Mouse (Mus musculus): ENCODE results near the gene Nr5a1. TPM values are rescaled to one million over a fixed set of nuclear protein-coding genes. Genes with fewer than 3 reads are reported as not detected.

Nr5a1 gene
- total and polyA plus RNA-seq, 2 experiments from 2014 or later, result 0.45 to 1.3 TPM

GRCm38 (mm10) chr2:38712769-38713125 lies 1.6 kb downstream of the Nr5a1 start:
- DNase-seq (no peak), ATAC-seq (no peak)
- Histone ChIP-seq H3K27me3 (ENCODE audit: insufficient read depth, low read length) (peaks cover 52% of the 10 kb centered on the region), H3K27ac (ENCODE audit: low read depth, low read length) (no peak overlapping the region), H3K4me3 (ENCODE audit: low read depth, low read length) (no peak overlapping the region), H3K9ac (no peak overlapping the region), H3K36me3 (ENCODE audit: insufficient read depth) (no peaks in the 10 kb centered on the region), H3K4me2 (ENCODE audit: low read depth) (no peak overlapping the region), H3K9me3 (ENCODE audit: low read length) (no peaks in the 10 kb centered on the region), H3K4me1 (ENCODE audit: insufficient read depth) (0 out of 2 replicates have a peak, but pooled peaks cover 3% of the 10 kb centered on the region)
- 23% methylated on average over 11 of the region's 11 CpGs for WGBS
- no peak for TF ChIP-seq CTCF (IDR thresholded peaks at IDR 0.05; ENCODE audit: low read depth)

- H3K4me3 ChIP-seq (ENCODE audit: low read depth, low read length), result peak overlapping the region; percentile 20; the same call in 1 of the 2 replicates
- no peak overlapping the region for H3K9ac ChIP-seq
- H3K4me1 ChIP-seq (ENCODE audit: insufficient read depth), result 0 out of 2 replicates have a peak, but pooled peaks cover 3% of the 10 kb centered on the region
- 6% methylated on average over 56 of the region's 58 CpGs for WGBS
- DNase-seq, result no peak
- H3K36me3 ChIP-seq (ENCODE audit: insufficient read depth), result no peaks in the 10 kb centered on the region
- H3K9me3 ChIP-seq (ENCODE audit: low read length), result no peaks in the 10 kb centered on the region
- H3K4me2 ChIP-seq (ENCODE audit: low read depth), result peak overlapping the region; percentile 36
- peaks cover 58% of the 10 kb centered on the region for H3K27me3 ChIP-seq (ENCODE audit: insufficient read depth, low read length)
- no peak for TF ChIP-seq CTCF (IDR thresholded peaks at IDR 0.05; ENCODE audit: low read depth)
- no peak; the same call in 1 of the 2 replicates for ATAC-seq
- no peak overlapping the region for H3K27ac ChIP-seq (ENCODE audit: low read depth, low read length)
Observed at GRCm38 (mm10) chr2:38712076-38712768, 2.1 kb downstream of the Nr5a1 start.

DNA sequence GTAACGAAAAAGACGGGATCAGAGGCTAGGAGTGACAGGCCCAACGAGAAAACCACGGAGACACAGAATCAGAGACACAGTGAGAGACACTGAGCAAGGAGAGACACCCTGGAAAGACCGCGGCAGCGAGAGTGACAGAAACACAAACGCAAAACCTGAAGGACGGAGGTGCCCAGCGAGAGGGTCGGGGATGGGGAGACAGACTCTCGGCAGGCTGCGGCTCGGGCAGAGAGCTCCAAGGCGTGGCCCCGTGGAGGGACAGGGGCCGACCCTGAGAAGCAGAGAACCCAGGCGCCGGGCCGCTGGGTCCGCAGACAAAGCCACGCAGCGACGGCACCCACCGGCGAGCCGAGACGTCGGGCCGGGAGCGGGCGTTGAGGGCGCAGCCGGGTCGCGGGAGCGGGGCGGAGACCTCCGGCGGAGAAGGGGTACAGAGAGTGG lies 2.9 kb downstream of the Nr5a1 start:
- ATAC-seq, result no peak
- no peak for TF ChIP-seq CTCF (IDR thresholded peaks at IDR 0.05; ENCODE audit: low read depth)
- 0 out of 2 replicates have a peak, but pooled peaks cover 3% of the 10 kb centered on the region for H3K4me1 ChIP-seq (ENCODE audit: insufficient read depth)
- H3K9ac ChIP-seq, result no peak overlapping the region
- WGBS, result 1% methylated on average over 39 of the region's 40 CpGs
- H3K4me2 ChIP-seq (ENCODE audit: low read depth), result peak overlapping the region; percentile 36
- no peaks in the 10 kb centered on the region for H3K36me3 ChIP-seq (ENCODE audit: insufficient read depth)
- peak overlapping the region; percentile 20; the same call in 1 of the 2 replicates for H3K4me3 ChIP-seq (ENCODE audit: low read depth, low read length)
- H3K9me3 ChIP-seq (ENCODE audit: low read length), result no peaks in the 10 kb centered on the region
- H3K27me3 ChIP-seq (ENCODE audit: insufficient read depth, low read length), result peaks cover 65% of the 10 kb centered on the region
- H3K27ac ChIP-seq (ENCODE audit: low read depth, low read length), result no peak overlapping the region
- DNase-seq, result no peak

DNA sequence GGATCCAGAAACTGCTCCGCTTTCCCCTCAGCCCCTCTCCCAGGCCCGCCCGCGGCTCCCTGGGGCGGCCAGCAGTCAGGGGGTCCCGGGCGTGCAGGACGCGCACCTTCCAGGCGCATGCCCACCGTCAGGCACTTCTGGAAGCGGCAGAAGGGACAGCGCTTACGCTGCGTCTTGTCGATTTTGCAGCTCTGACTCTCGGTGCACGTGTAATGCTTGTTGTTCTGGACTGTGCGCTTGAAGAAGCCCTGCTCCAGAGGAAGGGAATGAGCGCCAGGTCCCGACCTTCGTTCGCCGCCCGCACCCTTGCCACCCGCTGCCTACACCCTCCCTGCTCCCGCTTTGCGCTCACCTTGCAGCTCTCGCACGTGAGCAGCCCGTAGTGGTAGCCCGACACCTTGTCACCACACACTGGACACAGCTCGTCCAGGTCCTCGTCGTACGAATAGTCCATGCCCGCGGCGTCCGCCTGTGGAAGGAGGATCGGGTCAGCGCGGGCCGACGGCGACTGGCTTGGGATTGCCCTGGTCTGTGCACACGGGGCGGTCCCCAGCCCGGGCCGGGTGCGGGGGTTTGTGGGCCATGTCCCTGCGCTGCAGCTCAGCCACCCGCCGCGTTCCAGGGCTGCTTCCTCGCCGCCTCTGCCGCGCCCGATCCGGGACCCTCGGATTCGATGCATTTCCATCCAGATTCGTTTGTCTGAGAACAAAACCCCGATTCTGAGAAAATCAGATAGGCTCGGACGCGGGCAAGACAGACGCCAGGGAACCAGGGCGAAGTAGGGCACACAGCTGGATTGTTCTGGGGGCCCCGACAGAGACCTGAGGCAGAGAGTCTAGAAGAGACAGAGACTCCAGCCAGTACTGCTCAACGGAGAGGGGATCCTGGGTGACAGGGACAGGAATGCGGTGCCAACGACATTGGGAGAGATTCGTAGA lies 3.8 kb downstream of the Nr5a1 start:
- Histone ChIP-seq H3K9me3 (ENCODE audit: low read length) (no peaks in the 10 kb centered on the region), H3K4me3 (ENCODE audit: low read depth, low read length) (peak overlapping the region; percentile 14; the same call in 1 of the 2 replicates), H3K4me1 (ENCODE audit: insufficient read depth) (0 out of 2 replicates have a peak, but pooled peaks cover 3% of the 10 kb centered on the region), H3K4me2 (ENCODE audit: low read depth) (peak overlapping the region; percentile 19), H3K27me3 (ENCODE audit: insufficient read depth, low read length) (peaks cover 74% of the 10 kb centered on the region), H3K27ac (ENCODE audit: low read depth, low read length) (no peak overlapping the region), H3K9ac (0 out of 2 replicates have a peak overlapping the region, but pooled peaks have one; percentile 1), H3K36me3 (ENCODE audit: insufficient read depth) (no peaks in the 10 kb centered on the region)
- DNase-seq (peak; percentile 77), ATAC-seq (peak; percentile 19)
- 2% methylated on average over 75 of the region's 75 CpGs for WGBS
- TF ChIP-seq CTCF (IDR thresholded peaks at IDR 0.05; ENCODE audit: low read depth), result no peak

DNA sequence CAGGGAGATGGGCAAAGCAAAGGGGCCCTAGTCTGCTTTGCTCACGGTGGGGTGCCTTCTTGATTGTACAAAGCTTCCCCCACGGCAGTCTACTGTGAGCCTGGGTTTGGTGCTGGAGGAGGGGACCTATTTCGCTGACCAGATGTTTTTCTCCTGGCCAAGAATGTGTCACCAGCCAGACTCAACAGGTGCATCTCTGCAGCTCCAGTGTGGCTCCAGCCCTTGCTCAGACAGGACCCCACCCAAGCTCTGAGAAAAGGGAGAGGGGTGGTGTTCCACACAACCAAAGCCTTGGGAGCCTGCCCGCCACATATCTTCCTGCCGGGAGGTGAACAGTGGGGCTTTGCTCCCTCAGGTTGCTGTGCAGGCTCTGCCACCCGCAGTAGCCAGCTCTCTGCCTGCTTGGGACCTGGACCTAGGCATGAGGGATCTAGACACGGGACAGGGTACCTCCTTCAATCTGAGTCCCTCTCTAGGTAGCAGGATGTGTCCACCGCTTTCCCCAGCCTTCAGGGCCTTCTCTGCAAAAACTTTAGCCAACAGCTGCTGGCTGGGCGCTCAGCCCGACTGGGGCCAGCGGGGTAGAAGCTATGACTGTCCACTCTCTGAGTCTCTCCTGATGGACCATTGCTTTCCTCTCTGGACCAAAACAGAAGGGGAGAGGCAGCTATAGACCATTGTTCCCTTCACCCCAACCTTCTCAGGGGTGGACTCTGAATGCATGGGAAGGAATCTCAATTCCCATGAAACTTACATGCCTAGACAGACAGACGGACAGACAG lies 5.2 kb downstream of the Nr5a1 start:
- Histone ChIP-seq H3K4me2 (ENCODE audit: low read depth) (no peak overlapping the region), H3K4me1 (ENCODE audit: insufficient read depth) (0 out of 2 replicates have a peak, but pooled peaks cover 3% of the 10 kb centered on the region), H3K4me3 (ENCODE audit: low read depth, low read length) (no peak overlapping the region), H3K36me3 (ENCODE audit: insufficient read depth) (no peaks in the 10 kb centered on the region), H3K9me3 (ENCODE audit: low read length) (no peaks in the 10 kb centered on the region), H3K27me3 (ENCODE audit: insufficient read depth, low read length) (peaks cover 82% of the 10 kb centered on the region), H3K27ac (ENCODE audit: low read depth, low read length) (no peak overlapping the region), H3K9ac (no peak overlapping the region)
- TF ChIP-seq CTCF (IDR thresholded peaks at IDR 0.05; ENCODE audit: low read depth), result no peak
- DNase-seq (no peak), ATAC-seq (no peak)
- WGBS, result 23% methylated on average over 12 of the region's 12 CpGs

DNA sequence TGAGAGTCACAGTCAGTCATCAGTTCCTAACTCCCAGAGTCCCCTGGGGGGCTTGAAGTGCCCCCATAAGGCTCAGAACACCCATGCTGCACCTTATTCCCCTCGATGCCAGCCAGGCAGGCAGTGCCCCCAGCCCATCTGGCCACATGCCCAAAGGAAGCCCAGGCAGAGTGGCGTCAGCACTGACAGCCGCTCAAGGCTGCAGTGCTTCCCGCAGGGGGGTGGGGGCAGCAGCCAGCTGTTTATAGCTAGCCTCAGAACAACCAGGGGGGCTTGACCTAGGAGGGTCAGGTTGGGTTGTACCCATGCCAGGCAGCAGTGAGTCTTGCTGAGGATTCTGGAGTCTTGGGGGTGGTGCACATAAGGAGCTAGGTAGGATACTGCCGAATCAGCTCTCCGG lies 7.7 kb downstream of the Nr5a1 start:
- Histone ChIP-seq H3K27me3 (ENCODE audit: insufficient read depth, low read length) (peaks cover 59% of the 10 kb centered on the region), H3K9ac (no peak overlapping the region), H3K4me2 (ENCODE audit: low read depth) (no peak overlapping the region), H3K27ac (ENCODE audit: low read depth, low read length) (no peak overlapping the region), H3K4me1 (ENCODE audit: insufficient read depth) (0 out of 2 replicates have a peak, but pooled peaks cover 3% of the 10 kb centered on the region), H3K4me3 (ENCODE audit: low read depth, low read length) (no peak overlapping the region), H3K9me3 (ENCODE audit: low read length) (no peaks in the 10 kb centered on the region), H3K36me3 (ENCODE audit: insufficient read depth) (no peaks in the 10 kb centered on the region)
- no peak for ATAC-seq
- DNase-seq, result no peak
- no peak for TF ChIP-seq CTCF (IDR thresholded peaks at IDR 0.05; ENCODE audit: low read depth)
- 31% methylated on average over 6 of the region's 6 CpGs for WGBS

Data from forebrain, postnatal 0 days (tissue).